Mouse (Mus musculus): ENCODE data around the gene Tenm2. TPM values are rescaled to one million over a fixed set of nuclear protein-coding genes. Genes with fewer than 3 reads are reported as not detected.

Tenm2 gene
- total RNA-seq, 2 experiments from 2014 or later, result not detected

GRCm38 (mm10) chr11:35976482-35976881 lies 1259.3 kb downstream of the Tenm2 start:
- ATAC-seq (ENCODE audit: poor library complexity, severe bottlenecking), result no peak

GRCm38 (mm10) chr11:35974632-35975450 lies 1260.9 kb downstream of the Tenm2 start:
- no peak for ATAC-seq (ENCODE audit: poor library complexity, severe bottlenecking)

GRCm38 (mm10) chr11:35973135-35973534 lies 1262.6 kb downstream of the Tenm2 start:
- no peak for ATAC-seq (ENCODE audit: poor library complexity, severe bottlenecking)

GRCm38 (mm10) chr11:35972270-35972931 lies 1263.4 kb downstream of the Tenm2 start:
- no peak for ATAC-seq (ENCODE audit: poor library complexity, severe bottlenecking)

GRCm38 (mm10) chr11:35970806-35971705 lies 1264.7 kb downstream of the Tenm2 start:
- ATAC-seq (ENCODE audit: poor library complexity, severe bottlenecking), result no peak

GRCm38 (mm10) chr11:35968291-35968690 lies 1267.5 kb downstream of the Tenm2 start:
- no peak for ATAC-seq (ENCODE audit: poor library complexity, severe bottlenecking)

- no peak for ATAC-seq (ENCODE audit: poor library complexity, severe bottlenecking)
These were observed 1271.7 kb downstream of the Tenm2 start for GRCm38 (mm10) chr11:35963981-35964549.

GRCm38 (mm10) chr11:35963554-35963953 lies 1272.2 kb downstream of the Tenm2 start:
- ATAC-seq (ENCODE audit: poor library complexity, severe bottlenecking), result no peak

- ATAC-seq (ENCODE audit: poor library complexity, severe bottlenecking), result no peak
These were observed 1273.3 kb downstream of the Tenm2 start for GRCm38 (mm10) chr11:35962431-35962830.

- no peak for ATAC-seq (ENCODE audit: poor library complexity, severe bottlenecking)
These were observed 1276.5 kb downstream of the Tenm2 start for GRCm38 (mm10) chr11:35959270-35959669.

Data from megakaryocyte, adult 5-6 weeks (primary cell).